Mouse (Mus musculus) heart, adult 9 months (tissue): Measurements from ENCODE around the gene Fez1.

Experiments used
- DNase-seq, 2 experiments: peaks; one replicate each; pipeline ENCODE4 v3.0.0; 2022; ENCODE audit warnings: low spot score in 2 of 2

The Fez1 gene

DNA sequence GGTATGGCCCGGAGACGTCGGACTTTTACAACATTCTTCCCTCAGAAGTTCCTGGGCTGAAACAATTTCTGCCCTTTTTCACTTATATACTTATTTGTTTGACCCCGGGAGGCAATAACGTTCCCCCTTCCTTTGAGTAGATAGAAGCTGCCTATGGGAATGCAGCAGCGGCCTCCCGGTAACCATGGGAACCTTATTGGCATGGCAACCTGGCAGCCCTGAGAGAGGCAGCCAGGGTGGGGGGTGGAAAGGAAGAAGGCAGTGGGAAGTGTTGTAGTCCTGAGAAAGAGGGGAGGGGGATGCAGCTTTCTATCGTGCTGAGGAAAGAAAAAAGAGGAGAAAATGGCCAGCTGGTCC, at the start of gene Fez1:
Gene Fez1, plus strand, starts transcription at position 221 of the 357 bp plus-strand sequence.
- no peak for DNase-seq

DNA sequence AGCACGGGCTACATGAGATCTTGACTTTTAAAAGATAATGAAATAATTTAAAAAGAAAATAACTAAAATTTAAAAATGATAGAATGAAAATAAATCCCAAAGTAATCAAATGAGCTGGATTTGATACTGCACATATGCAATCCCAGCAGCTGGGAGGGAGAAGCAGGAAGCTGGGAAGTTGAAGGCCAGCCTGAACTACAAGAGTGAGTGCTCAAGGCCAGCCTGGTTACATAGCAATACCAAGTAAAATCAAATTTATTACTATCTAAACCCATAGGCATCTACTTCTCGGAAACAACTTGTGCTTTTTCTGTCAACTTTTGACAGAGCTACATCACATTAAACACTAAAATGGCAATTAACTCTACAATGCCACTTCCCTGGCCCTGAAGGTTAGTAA, 37.7 kb upstream of the Fez1 start:
- DNase-seq = no peak

GRCm38 (mm10) chr9:36792191-36792590, 29.5 kb upstream of the Fez1 start:
- no peak for DNase-seq

DNA sequence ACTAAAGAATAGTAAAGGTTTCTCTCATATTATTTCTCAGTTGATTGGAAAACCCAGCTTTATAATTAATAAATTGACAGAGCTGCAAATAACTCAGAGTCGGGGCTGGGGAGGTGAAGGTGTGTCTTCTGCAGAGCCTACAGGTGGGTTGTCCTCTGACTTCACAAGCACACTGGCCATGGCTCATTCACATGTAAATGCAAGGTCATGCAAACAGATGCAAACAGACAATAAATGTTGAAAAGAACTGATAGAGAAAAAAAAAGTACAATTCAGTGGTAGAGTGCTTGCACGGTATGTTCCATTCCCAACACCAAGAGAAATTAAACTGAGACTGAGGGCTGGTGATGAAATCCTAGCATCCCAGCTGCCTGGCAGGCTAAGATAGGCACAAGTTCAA, 27.2 kb upstream of the Fez1 start:
- no peak for DNase-seq

- DNase-seq = no peak
Observed at GRCm38 (mm10) chr9:36795556-36795955, 26.1 kb upstream of the Fez1 start.

- DNase-seq = no peak
Observed at GRCm38 (mm10) chr9:36796224-36796623, 25.4 kb upstream of the Fez1 start.

DNA sequence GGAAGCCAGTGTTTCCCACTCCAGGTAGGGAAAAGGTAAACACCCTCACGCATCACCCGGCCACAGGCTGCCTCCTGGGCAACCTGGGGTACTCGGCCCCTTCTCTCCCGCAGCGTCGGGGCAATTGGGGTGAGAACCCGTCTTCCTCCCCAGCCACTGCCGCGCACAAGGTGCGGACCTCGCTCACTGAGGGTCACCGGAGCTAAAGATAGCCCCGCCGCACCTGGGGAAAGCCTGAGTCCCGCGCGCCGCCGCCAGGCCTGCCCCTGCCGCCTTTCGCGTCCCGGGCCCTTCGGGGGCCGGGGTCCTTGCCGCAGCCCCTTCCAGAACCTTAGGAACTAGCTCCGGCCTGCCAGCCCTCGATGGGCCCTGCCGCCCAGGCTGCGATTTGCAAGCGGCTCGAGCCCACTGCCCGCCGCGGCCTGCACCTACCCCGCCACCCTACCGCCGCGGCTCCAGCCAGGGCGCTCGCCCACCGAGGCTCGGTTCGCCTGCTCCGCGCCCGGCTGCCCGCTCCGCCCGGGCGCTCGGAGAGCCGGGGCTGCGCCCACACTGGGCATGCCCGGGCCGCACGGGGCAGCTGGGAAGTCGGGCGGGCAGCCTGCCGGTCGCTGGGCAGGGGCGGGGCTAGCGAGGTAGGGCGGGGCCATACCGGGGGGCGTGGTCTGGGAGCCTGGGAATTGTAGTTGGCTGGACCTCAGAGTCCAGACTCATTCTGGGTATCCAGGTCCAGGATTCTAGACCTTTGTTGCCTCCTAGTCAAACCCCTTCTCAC, 24.7 kb upstream of the Fez1 start, which contains the start of gene Ei24:
Gene Ei24, minus strand, starts transcription at position 613 of the 775 bp plus-strand sequence.
- peak; percentile 85 to 92 for DNase-seq

GRCm38 (mm10) chr9:36801961-36802360, 19.7 kb upstream of the Fez1 start:
- no peak for DNase-seq

- no peak for DNase-seq
Observed at GRCm38 (mm10) chr9:36802951-36803350, 18.7 kb upstream of the Fez1 start.

- DNase-seq = no peak
Observed at GRCm38 (mm10) chr9:36803386-36803785, 18.3 kb upstream of the Fez1 start.

DNA sequence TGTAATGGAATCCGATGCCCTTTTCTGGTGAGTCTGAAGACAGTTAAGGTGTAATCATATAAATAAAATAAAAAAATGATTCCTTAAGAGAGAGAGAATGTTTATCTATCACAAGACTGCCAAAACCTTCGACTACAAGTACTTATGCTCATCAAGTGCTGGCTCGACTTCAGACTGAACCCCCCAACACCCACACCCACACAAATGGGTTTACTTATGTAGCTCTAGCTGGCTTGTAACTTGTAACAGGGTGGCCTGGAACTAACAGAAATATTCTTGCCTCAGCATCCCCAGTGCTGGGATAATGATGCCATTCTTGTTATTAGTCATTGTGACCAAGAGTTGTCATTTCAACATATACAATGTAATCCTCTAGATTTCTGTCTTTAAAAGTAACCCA, 17.7 kb upstream of the Fez1 start:
- DNase-seq = no peak

DNA sequence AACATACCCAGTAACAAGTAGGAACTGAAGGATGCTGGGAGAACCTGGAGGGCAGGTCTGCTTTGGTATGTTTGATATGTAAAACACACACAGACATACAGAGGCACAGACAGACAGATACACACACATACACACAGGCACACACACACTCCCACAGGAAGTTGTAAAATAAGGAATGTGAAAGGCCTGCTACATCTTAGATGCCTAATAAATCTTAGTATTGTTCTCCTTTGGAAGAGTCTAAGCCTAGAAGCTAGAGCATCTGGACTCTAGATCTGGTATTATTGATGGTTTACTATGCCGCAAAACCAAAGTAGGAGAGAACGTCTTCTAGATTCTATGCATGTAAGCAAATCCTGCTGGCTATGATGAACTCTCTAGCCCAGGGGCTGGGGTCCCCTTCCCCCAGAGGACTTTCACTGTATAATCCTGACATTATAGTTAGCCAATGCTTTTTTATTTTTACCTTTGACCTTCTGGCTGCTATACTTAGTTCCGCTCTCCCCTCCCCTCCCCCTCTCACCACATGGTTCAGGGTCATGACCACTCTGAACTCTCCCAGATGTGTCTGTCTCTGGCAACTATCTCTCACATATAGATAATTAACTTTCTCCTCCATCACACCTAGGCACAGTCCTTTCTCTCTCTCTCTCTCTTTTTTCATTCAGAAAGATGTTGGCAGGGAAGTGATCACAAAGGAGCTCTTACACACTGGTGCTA, 16.2 kb upstream of the Fez1 start:
- no peak for DNase-seq

- no peak for DNase-seq
Observed at GRCm38 (mm10) chr9:36808126-36808785, 13.4 kb upstream of the Fez1 start.

DNA sequence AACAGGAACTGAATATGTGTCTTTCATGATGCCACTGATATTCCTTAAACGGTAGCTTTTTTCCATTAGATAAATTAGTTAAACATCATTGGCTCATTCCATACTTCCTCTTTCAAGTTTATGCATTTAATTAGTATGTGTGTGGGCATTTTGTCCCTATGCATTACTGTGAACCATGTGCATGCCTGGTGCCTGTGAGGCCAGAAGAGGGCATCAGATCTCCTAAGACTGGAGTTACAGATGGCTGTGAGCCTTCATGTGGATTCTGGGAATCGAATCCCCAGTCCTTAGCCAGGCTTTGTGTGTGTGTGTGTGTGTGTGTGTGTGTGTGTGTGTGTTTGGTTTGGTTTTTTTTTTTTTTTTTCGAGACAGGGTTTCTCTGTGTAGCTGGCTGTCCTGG, 7.2 kb upstream of the Fez1 start:
- DNase-seq = no peak

DNA sequence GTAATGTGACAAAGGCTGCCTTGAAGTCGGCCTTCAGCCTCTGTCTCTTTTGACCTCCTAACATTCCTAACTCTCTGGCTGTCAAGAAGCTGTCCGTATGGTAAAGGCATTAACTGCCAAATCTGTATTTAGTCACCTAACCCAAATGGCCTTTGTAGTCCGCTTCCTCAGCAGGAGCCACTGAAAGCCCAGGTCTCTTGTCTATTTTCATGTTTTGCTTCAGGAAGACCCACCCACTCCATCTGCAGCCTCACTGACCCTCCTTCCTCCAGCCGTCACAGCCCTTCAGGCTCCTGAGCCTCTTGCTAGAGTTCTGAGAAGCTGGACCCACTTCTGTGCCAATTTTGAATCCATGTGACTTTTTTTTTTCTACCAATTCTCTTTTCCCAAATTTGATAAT, 2.8 kb upstream of the Fez1 start:
- DNase-seq = peak in 1 of 2 experiments; percentile 38

DNA sequence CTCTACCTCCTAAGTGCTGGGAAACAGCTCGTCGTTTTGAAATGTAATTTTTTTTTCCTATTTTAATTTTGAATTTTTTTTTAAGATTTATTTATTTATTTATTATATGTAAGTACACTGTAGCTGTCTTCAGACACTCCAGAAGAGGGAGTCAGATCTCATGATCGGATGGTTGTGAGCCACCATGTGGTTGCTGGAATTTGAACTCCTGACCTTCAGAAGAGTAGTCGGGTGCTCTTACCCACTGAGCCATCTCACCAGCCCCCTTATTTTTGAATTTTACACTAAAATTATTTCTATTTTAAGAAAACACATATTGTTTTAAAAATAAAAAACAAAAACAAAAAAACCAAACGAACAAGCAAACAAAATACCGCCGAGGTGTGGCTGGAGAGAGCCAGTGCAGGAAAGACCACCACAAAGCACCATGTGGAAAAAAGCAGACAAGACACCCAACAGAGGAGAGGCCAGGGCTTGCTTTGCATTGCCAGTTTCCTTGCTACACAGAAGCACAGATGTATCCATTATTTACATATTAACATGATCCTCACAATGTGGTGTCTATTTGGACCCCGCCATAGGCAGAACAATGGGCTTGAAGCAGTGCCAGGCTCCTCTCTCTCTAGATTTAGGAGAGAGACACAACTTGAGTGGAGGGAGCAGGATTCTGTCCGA, 558 bp upstream of the Fez1 start:
- DNase-seq = no peak

- no peak for DNase-seq
Observed at GRCm38 (mm10) chr9:36822024-36822423, 360 bp downstream of the Fez1 start.

DNA sequence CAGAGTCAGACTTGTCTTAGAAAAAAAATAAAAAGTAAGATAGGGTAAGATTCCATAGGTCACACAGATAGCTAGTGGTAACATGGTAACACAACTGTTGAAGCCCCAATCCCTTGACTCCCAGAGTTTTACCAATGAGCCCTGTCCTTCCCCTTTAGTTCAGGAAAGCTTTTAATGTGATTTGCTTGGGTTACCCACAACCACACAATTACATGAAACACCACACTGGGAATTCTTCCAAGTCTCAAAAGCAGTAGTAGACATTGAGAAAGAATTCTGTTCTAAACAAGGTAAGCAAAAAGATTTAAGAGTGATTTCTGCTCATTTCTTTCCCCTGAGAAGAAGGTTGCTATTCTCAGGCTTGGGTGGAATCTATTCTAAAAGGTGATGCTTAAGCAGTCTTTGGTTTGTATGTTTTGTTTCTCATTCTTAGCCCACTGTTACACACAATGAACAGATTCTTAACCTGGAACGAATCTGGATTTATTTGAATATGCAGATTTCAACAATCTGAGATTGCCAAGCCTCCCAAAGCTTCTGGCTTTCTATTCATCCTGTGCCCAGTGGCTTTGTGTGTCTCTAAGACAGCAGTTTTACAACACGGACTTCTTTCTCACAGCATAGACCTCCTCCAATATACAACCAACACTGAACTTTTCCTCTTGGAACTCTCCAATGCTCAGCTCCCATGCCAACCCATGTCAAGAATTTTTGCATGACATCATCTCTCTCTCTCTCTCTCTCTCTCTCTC, 5.1 kb downstream of the Fez1 start:
- no peak for DNase-seq

GRCm38 (mm10) chr9:36831401-36831800, 9.7 kb downstream of the Fez1 start:
- no peak for DNase-seq

GRCm38 (mm10) chr9:36832529-36832928, 10.9 kb downstream of the Fez1 start:
- DNase-seq = peak; percentile 30 to 60
